Mouse (Mus musculus) layer of hippocampus, postnatal 36 days (tissue): ENCODE results near the gene Pi16. TPM values are rescaled to one million over a fixed set of nuclear protein-coding genes. Genes with fewer than 3 reads are reported as not detected.
A peak's percentile ranks its signal among the peaks of the same experiment; 100 is the strongest.

Source experiments
- DNase-seq, 2 experiments: peaks; one replicate each; pipeline ENCODE4 v3.0.0; 2022
- total RNA-seq, 2 experiments: library from RNA; stranded (reverse); gene quantifications; 2 replicates each; pipeline ENCODE4 v1.2.3; 2021

Pi16 gene
- total RNA-seq, 2 experiments from 2014 or later: 1.2 to 1.4 TPM

DNA sequence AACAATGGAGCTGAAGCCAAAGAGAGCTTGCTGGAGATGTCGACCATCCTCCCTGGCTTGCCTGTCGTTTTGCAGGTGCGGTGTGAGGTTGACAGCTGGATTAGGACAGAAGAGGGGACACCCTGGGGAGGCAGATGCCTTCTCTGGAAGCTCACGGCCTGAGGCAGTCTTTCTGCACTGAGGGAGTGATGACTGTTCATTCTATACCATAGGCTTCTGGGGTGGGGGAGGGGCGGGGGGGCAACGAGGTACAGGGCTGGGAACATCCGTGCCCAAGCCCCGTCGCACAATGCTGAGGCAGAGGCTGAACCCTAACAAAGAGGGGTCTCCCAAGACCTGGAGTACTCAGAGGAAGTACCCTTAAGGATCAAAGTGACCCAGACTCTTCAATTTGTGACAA lies 39.4 kb downstream of the Pi16 start:
- DNase-seq: peak in 1 of 2 experiments; percentile 2

DNA sequence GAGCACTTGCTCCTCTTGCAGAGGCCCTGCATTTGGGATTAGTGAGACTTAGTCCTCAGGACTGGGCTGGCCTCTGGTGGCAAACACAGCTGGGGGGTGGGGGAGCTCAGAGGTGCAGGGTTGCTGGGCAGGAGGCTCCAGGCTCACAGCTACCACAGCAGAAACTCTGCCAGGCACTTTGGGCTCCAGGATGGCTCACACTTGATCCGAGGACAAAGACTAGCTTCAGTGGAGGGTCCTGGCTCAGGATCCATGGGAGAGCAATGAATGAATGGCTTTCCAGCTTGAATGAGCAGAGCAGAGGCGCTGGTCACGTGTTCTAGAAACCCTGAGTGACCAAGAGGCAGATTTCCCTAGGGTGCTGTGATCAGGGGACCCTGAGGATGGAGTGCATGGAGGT lies 41.4 kb downstream of the Pi16 start:
- no peak for DNase-seq

DNA sequence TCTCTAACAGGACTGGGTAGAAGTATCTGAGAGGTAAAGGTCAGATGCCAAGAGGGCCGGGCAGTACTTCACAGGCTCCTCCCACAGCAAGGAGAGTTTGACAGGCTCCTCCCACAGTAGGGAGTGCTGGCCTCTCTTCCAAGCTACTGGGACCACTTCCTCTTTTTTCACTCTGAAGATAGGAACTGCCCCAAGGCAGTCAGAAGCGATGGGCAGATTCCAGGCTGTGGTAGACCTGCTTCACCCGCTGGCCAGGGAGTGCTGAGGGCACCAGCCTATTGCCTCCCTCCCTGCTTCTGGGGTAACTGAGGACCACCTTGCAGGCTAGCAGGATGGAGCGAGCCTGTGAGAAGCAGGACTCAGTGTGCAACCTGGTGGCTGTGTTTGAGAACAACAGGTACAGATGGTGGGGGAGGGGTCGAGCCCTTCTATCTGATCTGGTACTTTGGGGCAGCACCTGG lies 43.3 kb downstream of the Pi16 start, which contains the start of gene Fgd2:
Gene Fgd2 (plus strand): TSS at position 154 of the 461 bp plus-strand sequence.
- no peak for DNase-seq

DNA sequence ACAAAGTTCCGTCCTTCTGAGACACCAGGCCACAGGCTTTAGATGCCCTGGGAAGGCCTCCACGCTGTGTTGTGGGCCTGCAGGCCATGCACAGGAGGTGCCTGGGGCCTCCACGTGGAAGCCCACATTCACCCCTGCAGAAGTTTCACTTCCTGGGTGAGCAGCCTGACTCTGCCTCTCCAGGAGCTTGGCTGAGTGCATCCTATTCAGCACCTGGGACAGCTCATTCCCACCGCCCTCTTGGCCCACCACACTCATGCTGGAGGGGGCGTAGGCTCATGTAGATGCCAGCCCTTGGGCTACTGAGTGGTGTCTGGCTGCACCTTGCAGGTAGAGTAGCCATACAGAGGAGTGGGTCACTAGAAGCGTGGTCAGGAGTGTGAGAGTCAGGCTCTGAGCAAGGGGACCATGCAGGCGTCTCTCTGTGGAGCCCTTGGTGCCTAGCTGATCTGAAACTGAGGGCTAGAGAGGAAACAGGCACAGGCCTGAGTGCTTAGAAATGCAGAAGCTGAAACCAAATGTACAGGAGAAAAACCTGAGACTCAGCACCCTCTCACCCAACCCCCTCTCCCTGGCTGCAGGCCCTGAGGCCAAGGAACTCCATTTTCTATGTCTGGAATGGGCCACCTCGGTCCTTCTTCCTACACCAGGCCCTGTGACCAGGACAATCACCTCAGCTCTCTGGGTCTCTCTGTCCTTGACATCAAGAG lies 44.7 kb downstream of the Pi16 start:
- no peak for DNase-seq

DNA sequence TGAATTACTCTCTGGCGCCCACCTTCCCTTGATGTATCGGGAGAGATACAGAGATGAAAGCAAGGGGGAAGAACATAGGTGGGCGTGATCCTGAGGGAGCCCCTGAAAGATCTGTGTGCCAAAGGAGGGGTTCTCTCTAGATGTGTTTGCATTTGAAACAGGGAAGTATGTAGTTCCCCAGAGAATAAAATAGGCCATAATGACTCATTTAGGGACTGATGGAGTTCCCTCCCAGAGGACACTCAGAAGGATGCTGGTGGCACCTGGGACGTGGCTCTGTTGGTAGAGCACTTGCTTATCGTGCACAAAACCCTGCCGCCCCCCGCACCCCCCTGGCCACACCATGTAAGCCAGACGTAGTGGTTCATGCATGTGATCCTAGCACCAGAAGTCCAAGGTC lies 45.6 kb downstream of the Pi16 start:
- no peak for DNase-seq

DNA sequence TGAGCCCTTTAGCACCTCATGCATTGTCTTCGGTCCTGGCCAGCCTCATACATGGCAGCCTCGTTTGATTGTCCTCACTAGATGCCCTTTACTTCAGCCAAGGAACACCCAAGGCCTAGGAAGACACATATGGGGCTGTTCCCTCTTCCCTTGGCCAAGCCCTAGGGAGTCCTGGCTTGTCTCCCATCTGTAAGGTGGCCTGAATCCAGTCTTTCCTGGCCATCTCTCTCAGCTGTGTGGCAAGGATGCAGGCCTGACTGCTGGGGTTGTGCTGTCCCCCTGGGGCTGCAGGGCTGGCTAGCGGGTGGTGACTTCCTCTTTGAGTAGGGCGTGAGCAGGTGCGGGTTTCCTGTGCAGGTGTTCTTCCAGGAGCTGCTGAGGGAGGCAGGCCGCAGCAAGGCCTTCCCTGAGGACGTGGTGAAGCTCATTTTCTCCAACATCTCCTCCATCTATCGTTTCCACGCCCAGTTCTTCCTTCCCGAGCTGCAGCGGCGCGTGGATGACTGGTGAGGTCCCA lies 47.7 kb downstream of the Pi16 start:
- DNase-seq: no peak

DNA sequence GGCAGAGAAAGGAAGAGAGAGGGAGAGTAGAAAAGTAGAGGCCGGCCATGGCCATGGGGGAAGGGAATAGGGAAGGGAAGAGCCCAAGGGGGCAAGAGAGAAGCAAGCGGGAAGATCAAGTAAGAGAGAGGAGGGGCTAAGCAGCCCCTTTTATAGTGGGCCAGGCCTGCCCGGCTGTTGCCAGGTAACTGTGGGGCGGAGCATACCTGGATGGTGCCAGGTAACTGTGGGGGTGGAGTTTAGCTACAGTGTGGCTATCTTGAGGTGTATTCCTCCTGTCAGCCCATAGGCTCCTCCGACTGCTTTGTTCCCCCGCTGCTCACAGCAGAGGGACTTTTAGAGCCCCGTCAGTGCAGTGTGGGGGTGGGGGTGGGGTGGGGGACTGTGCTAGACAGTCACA lies 51.2 kb downstream of the Pi16 start:
- no peak for DNase-seq

DNA sequence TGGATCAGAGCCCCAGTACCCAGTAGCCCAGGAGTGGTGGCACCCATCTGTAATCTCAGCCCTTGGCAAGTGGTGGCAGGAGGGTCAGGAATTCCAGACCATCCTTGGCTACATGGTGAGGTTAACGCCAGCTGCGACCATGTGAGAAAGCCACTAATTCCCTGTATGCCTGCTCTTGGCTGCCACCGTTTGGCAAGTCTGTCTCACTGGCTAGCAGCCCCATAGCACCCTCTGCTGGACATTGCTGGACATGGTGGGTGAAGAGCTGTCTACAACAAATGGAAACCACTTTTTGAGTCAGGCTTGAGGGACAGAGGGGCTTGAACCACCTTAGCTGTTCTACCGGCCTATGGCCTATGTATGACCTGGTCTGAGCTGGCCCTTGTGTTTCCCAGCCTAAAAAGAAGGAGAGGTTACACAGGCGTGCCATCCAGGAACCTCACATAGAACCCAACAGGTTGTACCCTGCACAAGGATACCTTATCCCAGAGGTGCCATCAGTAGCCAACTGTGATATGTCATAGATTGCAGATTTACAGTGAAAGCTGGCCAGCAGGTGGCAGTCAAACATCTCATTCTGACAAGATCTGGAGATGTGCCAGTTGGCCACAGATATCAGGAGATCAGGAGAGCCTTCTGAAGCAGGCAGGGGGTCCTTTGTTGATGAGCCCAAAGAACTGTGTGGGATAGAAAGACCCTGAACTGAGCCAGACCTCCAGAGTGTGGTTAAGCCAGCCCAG lies 53.7 kb downstream of the Pi16 start:
- peak; percentile 87 to 92 for DNase-seq

DNA sequence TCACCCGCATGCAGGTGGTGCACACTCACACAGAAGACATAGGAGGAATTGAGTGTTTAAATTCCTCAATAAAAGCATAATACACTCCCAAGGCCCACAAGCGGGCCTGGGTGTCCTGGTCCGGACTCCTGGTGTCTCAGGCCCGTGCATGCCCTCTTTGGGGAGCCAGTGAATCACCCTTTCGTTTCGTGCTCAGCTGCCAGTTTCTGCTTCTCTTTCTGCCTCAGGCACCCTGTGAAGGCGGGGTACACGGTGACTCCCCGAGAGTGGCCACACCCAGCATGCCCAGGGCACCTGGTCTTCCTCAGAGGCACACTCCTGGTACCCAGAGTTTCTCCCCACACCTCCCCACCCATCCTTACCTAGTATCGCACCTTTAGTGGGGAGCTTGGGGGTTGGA lies 58.4 kb downstream of the Pi16 start:
- no peak for DNase-seq

DNA sequence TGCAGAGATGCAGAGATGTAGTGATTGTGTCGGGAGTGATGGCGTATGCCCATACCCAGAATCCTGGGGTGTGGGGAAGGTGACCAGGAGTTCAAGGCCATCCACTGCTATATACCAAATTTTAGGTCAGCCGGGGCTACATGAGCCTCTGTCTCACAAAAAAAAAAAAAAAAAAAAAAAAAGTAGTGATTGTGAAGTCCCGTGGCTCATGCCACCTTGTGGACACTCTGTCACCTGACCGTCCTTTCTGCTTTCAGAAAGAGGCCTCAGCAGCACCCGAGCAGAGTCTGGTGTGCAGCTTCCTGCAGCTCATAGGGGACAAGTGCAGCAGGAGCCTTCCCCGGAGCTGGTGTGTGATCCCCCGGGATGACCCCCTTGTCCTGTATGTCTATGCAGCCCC lies 60.6 kb downstream of the Pi16 start:
- DNase-seq: no peak

Other genes with a start within 250 kb of the Pi16 start
- gene Cdkn1a, start 226.7 kb upstream of the Pi16 start, total RNA-seq: 10 to 100 TPM; 12.9 to 16.7 TPM
- gene Rab44, start 203.5 kb upstream of the Pi16 start, total RNA-seq: not detected
- 10 to 100 TPM; 30.4 to 31.7 TPM for gene Cpne5, start 79.5 kb upstream of the Pi16 start, total RNA-seq
- 10 to 100 TPM; 17.6 to 17.9 TPM for gene Ppil1, start 53.5 kb upstream of the Pi16 start, total RNA-seq
- 10 to 100 TPM; 77.6 to 80.4 TPM for gene BC004004, start 48.9 kb upstream of the Pi16 start, total RNA-seq
- 100 to 1,000 TPM; 568 to 611 TPM for gene Mtch1, start 30.3 kb downstream of the Pi16 start, total RNA-seq
- gene Fgd2, start 43.2 kb downstream of the Pi16 start, total RNA-seq: 1 to 10 TPM; 4.2 to 6.9 TPM
- gene Pim1, start 173.1 kb downstream of the Pi16 start, total RNA-seq: 1 to 10 TPM; 3.7 to 5.9 TPM
- not detected for gene Gm17657, start 232.0 kb downstream of the Pi16 start, total RNA-seq
- gene Tbc1d22b, start 232.1 kb downstream of the Pi16 start, total RNA-seq: 10 to 100 TPM; 42.7 to 45.8 TPM
- gene Tmem217, start 234.7 kb downstream of the Pi16 start, total RNA-seq: not detected